26 mouse cellular contexts compared by ENCODE assay signal in genomic region chr5:64419395-64419794, GRCm38 (mm10).
DNase-seq lines count a peak whose midpoint lies in the region; ATAC-seq and TF ChIP-seq lines count a peak whose summit lies in the region.
"Had no signal": no experiment of that assay in that cellular context is flagged by ENCODE, and none has a peak within 500 bp of the region (broad histone marks: within the 10 kb centered on the region; RNA-seq: fewer than 3 reads in every experiment).

No protein-coding gene starts in this region.

- no peak for ATAC-seq in embryonic facial prominence, embryonic 14.5 days (ENCODE audit: low read depth)
- ATAC-seq in liver, postnatal 0 days = peak; percentile 25; the same call in 1 of the 2 replicates
- ATAC-seq in liver, embryonic 12.5 days = no peak
- ATAC-seq: CD4-positive, CD25-positive, alpha-beta regulatory T cell, adult 4 months; forebrain, embryonic 14.5 days; forebrain, embryonic 16.5 days had no signal

- H3K4me3 ChIP-seq in embryonic facial prominence, embryonic 14.5 days (ENCODE audit: low read depth, low read length) = no peak overlapping the region
- no peak overlapping the region for H3K4me3 ChIP-seq in embryonic facial prominence, embryonic 10.5 days
- no peak overlapping the region for H3K4me3 ChIP-seq in liver, postnatal 0 days (ENCODE audit: low read depth, low read length)
- no peak overlapping the region for H3K4me3 ChIP-seq in liver, embryonic 12.5 days
- H3K4me3 ChIP-seq: embryonic facial prominence, embryonic 12.5 days; embryonic facial prominence, embryonic 15.5 days; erythroblast, embryonic 14.5 days; forebrain, embryonic 10.5 days; forebrain, embryonic 12.5 days had no signal

- no peaks in the 10 kb centered on the region for H3K36me3 ChIP-seq in embryonic facial prominence, embryonic 14.5 days (ENCODE audit: control insufficient read depth, insufficient read depth, low read length)
- no peaks in the 10 kb centered on the region for H3K36me3 ChIP-seq in embryonic facial prominence, embryonic 10.5 days (replicated peaks)
- no peaks in the 10 kb centered on the region for H3K36me3 ChIP-seq in liver, postnatal 0 days (replicated peaks; ENCODE audit: insufficient read depth, low read length)
- H3K36me3 ChIP-seq in liver, embryonic 12.5 days = no peaks in the 10 kb centered on the region
- H3K36me3 ChIP-seq: embryonic facial prominence, embryonic 12.5 days; embryonic facial prominence, embryonic 15.5 days; forebrain, embryonic 10.5 days; forebrain, embryonic 12.5 days; G1E had no signal

- DNase-seq in embryonic facial prominence, embryonic 14.5 days (ENCODE audit: low spot score) = peak; percentile 32
- no peak for DNase-seq in embryonic facial prominence, embryonic 10.5 days (ENCODE audit: low spot score)
- no peak for DNase-seq in liver, postnatal 0 days
- DNase-seq in layer of hippocampus, postnatal 10 days (ENCODE audit: low spot score in 2 of 2) = no peak
- DNase-seq: adrenal gland, adult 2 months; adrenal gland, postnatal 10 days; adrenal gland, postnatal 25 days; B cell, adult 2 months; cerebellum, adult 11 months; cerebellum, adult 18-20 months; cerebellum, adult 8-10 months; cerebellum, adult 9-11 months; cerebellum, postnatal 14 days; cerebellum, postnatal 36 days; embryo, embryonic 11 days had no signal

- no peak overlapping the region for H3K27ac ChIP-seq in embryonic facial prominence, embryonic 14.5 days (replicated peaks; ENCODE audit: low read depth, low read length)
- H3K27ac ChIP-seq in embryonic facial prominence, embryonic 10.5 days (replicated peaks) = no peak overlapping the region
- H3K27ac ChIP-seq in liver, postnatal 0 days (ENCODE audit: low read depth) = no peak overlapping the region
- no peak overlapping the region for H3K27ac ChIP-seq in liver, embryonic 12.5 days
- H3K27ac ChIP-seq: embryonic facial prominence, embryonic 12.5 days; embryonic facial prominence, embryonic 15.5 days; forebrain, embryonic 10.5 days; forebrain, embryonic 12.5 days had no signal

- H3K4me2 ChIP-seq in embryonic facial prominence, embryonic 14.5 days (ENCODE audit: low read depth, low read length) = no peak overlapping the region
- H3K4me2 ChIP-seq in liver, postnatal 0 days (ENCODE audit: low read depth, low read length) = no peak overlapping the region
- H3K4me2 ChIP-seq in liver, embryonic 12.5 days = no peak overlapping the region
- H3K4me2 ChIP-seq: embryonic facial prominence, embryonic 12.5 days; embryonic facial prominence, embryonic 15.5 days; forebrain, embryonic 12.5 days had no signal

- no peak overlapping the region for H3K9ac ChIP-seq in embryonic facial prominence, embryonic 14.5 days (ENCODE audit: low read depth, low read length)
- no peak overlapping the region for H3K9ac ChIP-seq in liver, postnatal 0 days (replicated peaks)
- H3K9ac ChIP-seq in liver, embryonic 12.5 days = no peak overlapping the region
- H3K9ac ChIP-seq: embryonic facial prominence, embryonic 12.5 days; embryonic facial prominence, embryonic 15.5 days; forebrain, embryonic 12.5 days had no signal

- TF ChIP-seq CTCF in liver, postnatal 0 days (IDR thresholded peaks at IDR 0.05; ENCODE audit: low read depth) = no peak

- WGBS in embryonic facial prominence, embryonic 14.5 days = 19% methylated on average over 1 of the region's 1 CpGs
- WGBS in embryonic facial prominence, embryonic 10.5 days = 54% methylated on average over 1 of the region's 1 CpGs
- 66% methylated on average over 1 of the region's 1 CpGs for WGBS in liver, postnatal 0 days (ENCODE audit: insufficient replicate concordance)
- 81% methylated on average over 1 of the region's 1 CpGs for WGBS in liver, embryonic 12.5 days (ENCODE audit: insufficient replicate concordance)

- H3K27me3 ChIP-seq in embryonic facial prominence, embryonic 14.5 days (replicated peaks; ENCODE audit: control insufficient read depth, insufficient read depth, low read length) = no peaks in the 10 kb centered on the region
- H3K27me3 ChIP-seq in embryonic facial prominence, embryonic 10.5 days (replicated peaks; ENCODE audit: low read depth, poor library complexity, severe bottlenecking) = peaks cover 5% of the 10 kb centered on the region
- no peaks in the 10 kb centered on the region for H3K27me3 ChIP-seq in liver, postnatal 0 days (ENCODE audit: insufficient read depth, low read length)
- H3K27me3 ChIP-seq in liver, embryonic 12.5 days (replicated peaks) = no peaks in the 10 kb centered on the region
- H3K27me3 ChIP-seq: CH12.LX; embryonic facial prominence, embryonic 12.5 days; embryonic facial prominence, embryonic 15.5 days; forebrain, embryonic 12.5 days had no signal

- 0 out of 2 replicates have a peak, but pooled peaks cover 5% of the 10 kb centered on the region for H3K4me1 ChIP-seq in embryonic facial prominence, embryonic 14.5 days (ENCODE audit: control insufficient read depth, insufficient read depth, low read length)
- H3K4me1 ChIP-seq in embryonic facial prominence, embryonic 10.5 days = peaks cover 13% of the 10 kb centered on the region
- peaks cover 7% of the 10 kb centered on the region; the same call in 1 of the 2 replicates for H3K4me1 ChIP-seq in liver, postnatal 0 days (ENCODE audit: insufficient read depth)
- H3K4me1 ChIP-seq in liver, embryonic 12.5 days = peaks cover 10% of the 10 kb centered on the region

- no peak for TF ChIP-seq EP300 in liver, postnatal 0 days (IDR thresholded peaks at IDR 0.05; ENCODE audit: low read depth)

- peaks cover 10% of the 10 kb centered on the region; the same call in 1 of the 2 replicates for H3K9me3 ChIP-seq in embryonic facial prominence, embryonic 14.5 days (ENCODE audit: control insufficient read depth, low read length)
- peaks cover 7% of the 10 kb centered on the region for H3K9me3 ChIP-seq in embryonic facial prominence, embryonic 10.5 days
- peaks cover 3% of the 10 kb centered on the region; the same call in 1 of the 2 replicates for H3K9me3 ChIP-seq in liver, postnatal 0 days (ENCODE audit: low read length)
- no peaks in the 10 kb centered on the region for H3K9me3 ChIP-seq in liver, embryonic 12.5 days (replicated peaks)
- H3K9me3 ChIP-seq: embryonic facial prominence, embryonic 15.5 days; G1E had no signal
